Mouse (Mus musculus) heart, embryonic 16.5 days (tissue): ENCODE data around the gene Efnb2. TPM values are rescaled to one million over a fixed set of nuclear protein-coding genes. Genes with fewer than 3 reads are reported as not detected.

ENCODE experiments used
- ATAC-seq: fragments of 200-750 bp; cut with Nextera tagmentation; replicated peaks from 2 replicates; pipeline ENCODE4 v1.8.0; 2017; ENCODE audit warnings: moderate number of reproducible peaks; ENCODE audit not compliant: insufficient read depth, low FRiP score; ENCODE audit errors: extremely low read depth
- H3K27ac ChIP-seq: fragments of 300-500 bp; sonication (generic); 2 replicates; pipeline ENCODE4 v1.5.1; 2014; ENCODE audit warnings: mild to moderate bottlenecking, low read length, control low read depth, moderate library complexity
- H3K27me3 ChIP-seq: fragments of 300-500 bp; sonication (generic); 2 replicates; pipeline ENCODE4 v1.6.1; 2014; ENCODE audit warnings: low read length, mixed read lengths; ENCODE audit not compliant: control insufficient read depth, insufficient read depth
- H3K36me3 ChIP-seq: fragments of 300-500 bp; sonication (generic); 2 replicates; pipeline ENCODE4 v1.6.1; 2014; ENCODE audit not compliant: control insufficient read depth, insufficient read depth
- H3K4me1 ChIP-seq: fragments of 300-500 bp; sonication (generic); 2 replicates; pipeline ENCODE4 v1.6.1; 2014; ENCODE audit warnings: low read length, mixed read lengths; ENCODE audit not compliant: control insufficient read depth, insufficient read depth
- H3K4me2 ChIP-seq: fragments of 300-500 bp; sonication (generic); 2 replicates; pipeline ENCODE4 v1.6.1; 2014; ENCODE audit warnings: low read depth, mild to moderate bottlenecking, control low read depth, low read length
- H3K4me3 ChIP-seq: fragments of 300-500 bp; sonication (generic); 2 replicates; pipeline ENCODE4 v1.5.1; 2014; ENCODE audit warnings: mild to moderate bottlenecking, control low read depth, low read length
- H3K9ac ChIP-seq: fragments of 300-500 bp; sonication (generic); 2 replicates; pipeline ENCODE4 v1.6.1; 2014; ENCODE audit warnings: low read length, control low read depth
- H3K9me3 ChIP-seq: fragments of 300-500 bp; sonication (generic); replicated peaks from 2 replicates; pipeline ENCODE4 v1.6.1; 2016; ENCODE audit warnings: low read length; ENCODE audit not compliant: control insufficient read depth
- WGBS: fragments of 180-500 bp; shearing (Covaris S2); extraction: QIAGEN DNeasy Blood & Tissue Kit; methylation state at CpG from one replicate; pipeline ENCODE4 v1.1.7; 2014; 5-methylcytosine and 5-hydroxymethylcytosine counted together
- polyA plus RNA-seq: library from polyadenylated mRNA; unstranded; fragments of >200 nt; fragmentation: Nextera tagmentation; extraction: Ambion mirVana; gene quantifications from 2 replicates; pipeline ENCODE4 v1.2.1, GENCODE M21; 2015

Efnb2 gene
- polyA plus RNA-seq, 1 experiment from 2014 or later = 8.4 TPM

GRCm38 (mm10) chr8:8605621-8606020, 55.4 kb downstream of the Efnb2 start:
- H3K4me1 ChIP-seq = no peaks in the 10 kb centered on the region
- no peak overlapping the region for H3K4me2 ChIP-seq
- WGBS = 65% methylated on average over 4 of the region's 4 CpGs
- no peak for ATAC-seq
- no peaks in the 10 kb centered on the region for H3K27me3 ChIP-seq
- H3K27ac ChIP-seq = no peak overlapping the region
- no peak overlapping the region for H3K4me3 ChIP-seq
- no peaks in the 10 kb centered on the region for H3K9me3 ChIP-seq
- no peak overlapping the region for H3K9ac ChIP-seq
- no peaks in the 10 kb centered on the region for H3K36me3 ChIP-seq

- WGBS = 58% methylated on average over 6 of the region's 6 CpGs
- Histone ChIP-seq H3K4me3 (no peak overlapping the region), H3K4me2 (no peak overlapping the region), H3K4me1 (no peaks in the 10 kb centered on the region), H3K27me3 (no peaks in the 10 kb centered on the region), H3K27ac (no peak overlapping the region), H3K9me3 (no peaks in the 10 kb centered on the region), H3K36me3 (no peaks in the 10 kb centered on the region), H3K9ac (no peak overlapping the region)
- no peak for ATAC-seq
These were observed 57.2 kb downstream of the Efnb2 start for GRCm38 (mm10) chr8:8603875-8604274.

- H3K27ac ChIP-seq = no peak overlapping the region
- peak; percentile 45; the same call in 1 of the 2 replicates for ATAC-seq
- no peaks in the 10 kb centered on the region for H3K36me3 ChIP-seq
- H3K27me3 ChIP-seq = no peaks in the 10 kb centered on the region
- no peaks in the 10 kb centered on the region for H3K4me1 ChIP-seq
- 45% methylated on average over 7 of the region's 7 CpGs for WGBS
- H3K4me3 ChIP-seq = no peak overlapping the region
- H3K9me3 ChIP-seq = no peaks in the 10 kb centered on the region
- H3K9ac ChIP-seq = no peak overlapping the region
- H3K4me2 ChIP-seq = no peak overlapping the region
These were observed 58.2 kb downstream of the Efnb2 start for GRCm38 (mm10) chr8:8602616-8603461.

- no peak for ATAC-seq
- WGBS = 85% methylated on average over 7 of the region's 7 CpGs
- H3K4me2 ChIP-seq = no peak overlapping the region
These were observed 61.1 kb downstream of the Efnb2 start for GRCm38 (mm10) chr8:8599931-8600330.

GRCm38 (mm10) chr8:8597434-8597833, 63.6 kb downstream of the Efnb2 start:
- no peak for ATAC-seq
- WGBS = 32% methylated on average over 13 of the region's 13 CpGs
- Histone ChIP-seq H3K9me3 (no peaks in the 10 kb centered on the region), H3K9ac (no peak overlapping the region), H3K4me1 (no peaks in the 10 kb centered on the region), H3K36me3 (no peaks in the 10 kb centered on the region), H3K27ac (no peak overlapping the region), H3K27me3 (no peaks in the 10 kb centered on the region), H3K4me2 (no peak overlapping the region), H3K4me3 (no peak overlapping the region)

More at GRCm38 (mm10) chr8:8599931-8600330, 61.1 kb downstream of the Efnb2 start:
- H3K36me3 ChIP-seq = no peaks in the 10 kb centered on the region
- H3K27me3 ChIP-seq = no peaks in the 10 kb centered on the region
- no peak overlapping the region for H3K4me3 ChIP-seq
- H3K27ac ChIP-seq = no peak overlapping the region
- H3K4me1 ChIP-seq = no peaks in the 10 kb centered on the region
- no peaks in the 10 kb centered on the region for H3K9me3 ChIP-seq
- no peak overlapping the region for H3K9ac ChIP-seq

GRCm38 (mm10) chr8:8595831-8596611, 65.0 kb downstream of the Efnb2 start:
- H3K27ac ChIP-seq = no peak overlapping the region
- H3K9ac ChIP-seq = no peak overlapping the region
- no peaks in the 10 kb centered on the region for H3K27me3 ChIP-seq
- no peaks in the 10 kb centered on the region for H3K4me1 ChIP-seq
- 54% methylated on average over 12 of the region's 12 CpGs for WGBS
- H3K36me3 ChIP-seq = no peaks in the 10 kb centered on the region
- H3K9me3 ChIP-seq = no peaks in the 10 kb centered on the region
- H3K4me2 ChIP-seq = no peak overlapping the region
- H3K4me3 ChIP-seq = no peak overlapping the region
- ATAC-seq = no peak

GRCm38 (mm10) chr8:8593812-8594211, 67.2 kb downstream of the Efnb2 start:
- 84% methylated on average over 7 of the region's 7 CpGs for WGBS
- Histone ChIP-seq H3K4me3 (no peak overlapping the region), H3K4me2 (no peak overlapping the region), H3K36me3 (no peaks in the 10 kb centered on the region), H3K4me1 (peaks cover 5% of the 10 kb centered on the region), H3K27me3 (no peaks in the 10 kb centered on the region), H3K9me3 (no peaks in the 10 kb centered on the region), H3K27ac (no peak overlapping the region), H3K9ac (no peak overlapping the region)
- no peak for ATAC-seq

- ATAC-seq = no peak
- Histone ChIP-seq H3K27ac (no peak overlapping the region), H3K36me3 (no peaks in the 10 kb centered on the region), H3K9ac (no peak overlapping the region), H3K4me2 (no peak overlapping the region), H3K4me3 (no peak overlapping the region), H3K27me3 (no peaks in the 10 kb centered on the region), H3K9me3 (no peaks in the 10 kb centered on the region), H3K4me1 (peaks cover 5% of the 10 kb centered on the region)
- 95% methylated on average over 6 of the region's 6 CpGs for WGBS
These were observed 67.7 kb downstream of the Efnb2 start for GRCm38 (mm10) chr8:8593371-8593770.

GRCm38 (mm10) chr8:8592331-8592730, 68.7 kb downstream of the Efnb2 start:
- Histone ChIP-seq H3K9ac (no peak overlapping the region), H3K4me3 (no peak overlapping the region), H3K9me3 (no peaks in the 10 kb centered on the region), H3K4me2 (no peak overlapping the region), H3K36me3 (no peaks in the 10 kb centered on the region), H3K4me1 (peaks cover 5% of the 10 kb centered on the region), H3K27ac (no peak overlapping the region), H3K27me3 (no peaks in the 10 kb centered on the region)
- no peak for ATAC-seq
- 88% methylated on average over 3 of the region's 3 CpGs for WGBS
